Mouse (Mus musculus) neural tube, embryonic 14.5 days (tissue): ENCODE results near the gene Fastkd2. TPM values are rescaled to one million over a fixed set of nuclear protein-coding genes. Genes with fewer than 3 reads are reported as not detected.

Source experiments
- polyA plus RNA-seq: library from polyadenylated mRNA; unstranded; fragments of >200 nt; fragmentation: Nextera tagmentation; extraction: Ambion mirVana; gene quantifications from 2 replicates; pipeline ENCODE4 v1.2.1, GENCODE M21; 2014

Gene Fastkd2
- polyA plus RNA-seq, 1 experiment from 2014 or later: 39.0 TPM

Other genes with a start within 250 kb of the Fastkd2 start
- gene Gm39653, start 114.6 kb upstream of the Fastkd2 start, polyA plus RNA-seq: 0.24 TPM in 1 of 2 replicates, not detected in the other
- 0.63 TPM in 1 of 2 replicates, not detected in the other for gene Dytn, start 43.7 kb upstream of the Fastkd2 start, polyA plus RNA-seq
- gene Mdh1b, start 296 bp upstream of the Fastkd2 start, polyA plus RNA-seq: 0.35 and 0.45 TPM in 2 replicates
- 0.27 and 0.84 TPM in 2 replicates for gene 4933402D24Rik, start 38.7 kb downstream of the Fastkd2 start, polyA plus RNA-seq